Mouse (Mus musculus) liver, embryonic 13.5 days (tissue): ENCODE measurements around the gene Wwc2. TPM values are rescaled to one million over a fixed set of nuclear protein-coding genes. Genes with fewer than 3 reads are reported as not detected.

Source experiments
- ATAC-seq: fragments of 200-750 bp; cut with Nextera tagmentation; 2 replicates; pipeline ENCODE4 v1.8.0; 2017; ENCODE audit warnings: low read depth, mild to moderate bottlenecking, moderate number of reproducible peaks, moderate library complexity
- DNase-seq: peaks from one replicate; pipeline ENCODE4 v3.0.0; 2022
- H3K27ac ChIP-seq: fragments of 300-500 bp; sonication (generic); 2 replicates; pipeline ENCODE4 v1.5.1; 2015; ENCODE audit warnings: moderate library complexity, mild to moderate bottlenecking, inconsistent platforms
- H3K27me3 ChIP-seq: fragments of 300-500 bp; sonication (generic); 2 replicates; pipeline ENCODE4 v1.6.1; 2015; ENCODE audit warnings: mild to moderate bottlenecking, inconsistent platforms
- H3K36me3 ChIP-seq: fragments of 300-500 bp; sonication (generic); 2 replicates; pipeline ENCODE4 v1.6.1; 2015; ENCODE audit warnings: mild to moderate bottlenecking, inconsistent platforms
- H3K4me1 ChIP-seq: fragments of 300-500 bp; sonication (generic); replicated peaks from 2 replicates; pipeline ENCODE4 v1.6.1; 2015; ENCODE audit warnings: inconsistent platforms
- H3K4me2 ChIP-seq: fragments of 300-500 bp; sonication (generic); 2 replicates; pipeline ENCODE4 v1.6.1; 2015; ENCODE audit warnings: inconsistent platforms, mild to moderate bottlenecking, moderate library complexity
- H3K4me3 ChIP-seq: fragments of 300-500 bp; sonication (generic); replicated peaks from 2 replicates; pipeline ENCODE4 v1.5.1; 2015; ENCODE audit warnings: mild to moderate bottlenecking, inconsistent platforms
- H3K9ac ChIP-seq: fragments of 300-500 bp; sonication (generic); 2 replicates; pipeline ENCODE4 v1.6.1; 2015; ENCODE audit warnings: mild to moderate bottlenecking, inconsistent platforms
- H3K9me3 ChIP-seq: fragments of 300-500 bp; sonication (generic); replicated peaks from 2 replicates; pipeline ENCODE4 v1.6.1; 2016; ENCODE audit warnings: inconsistent platforms
- WGBS: fragments of 180-500 bp; shearing (Covaris S2); methylation state at CpG from one replicate; pipeline ENCODE4 v1.1.7; 2015; ENCODE audit not compliant: insufficient replicate concordance; 5-methylcytosine and 5-hydroxymethylcytosine counted together
- polyA plus RNA-seq: library from polyadenylated mRNA; unstranded; fragments of >200 nt; fragmentation: Nextera tagmentation; extraction: Ambion mirVana; gene quantifications from 2 replicates; pipeline ENCODE4 v1.2.1, GENCODE M21; 2015

The Wwc2 gene
- 1.5 and 1.6 TPM in 2 replicates for polyA plus RNA-seq

GRCm38 (mm10) chr8:47990911-47991820 lies at the start of gene Wwc2:
Wwc2 (minus strand) TSS chr8:47990924.
- H3K27me3 ChIP-seq: peaks cover 24% of the 10 kb centered on the region
- peak; percentile 63 for ATAC-seq
- 12% methylated on average over 31 of the region's 46 CpGs for WGBS

GRCm38 (mm10) chr8:48038261-48038934 lies 47.7 kb upstream of the Wwc2 start:
- H3K4me1 ChIP-seq: no peaks in the 10 kb centered on the region
- ATAC-seq (no peak), DNase-seq (no peak)
- no peak overlapping the region for H3K9ac ChIP-seq
- no peaks in the 10 kb centered on the region for H3K36me3 ChIP-seq
- H3K4me3 ChIP-seq: no peak overlapping the region
- no peaks in the 10 kb centered on the region for H3K9me3 ChIP-seq
- H3K4me2 ChIP-seq: no peak overlapping the region
- no peak overlapping the region for H3K27ac ChIP-seq
- WGBS: 62% methylated on average over 7 of the region's 7 CpGs
- H3K27me3 ChIP-seq: no peaks in the 10 kb centered on the region

More at GRCm38 (mm10) chr8:47990911-47991820, at the start of gene Wwc2:
- peaks cover 36% of the 10 kb centered on the region for H3K4me1 ChIP-seq
- peak within 1 kb of the TSS; percentile 91 for H3K4me2 ChIP-seq
- peak within 1 kb of the TSS; percentile 79 for H3K9ac ChIP-seq
- H3K27ac ChIP-seq: peak within 1 kb of the TSS; percentile 78
- H3K9me3 ChIP-seq: no peaks in the 10 kb centered on the region
- DNase-seq: peak; percentile 60
- no peaks in the 10 kb centered on the region for H3K36me3 ChIP-seq
- peak within 1 kb of the TSS; percentile 73 for H3K4me3 ChIP-seq

GRCm38 (mm10) chr8:48032046-48032445 lies 41.3 kb upstream of the Wwc2 start:
- H3K4me3 ChIP-seq: no peak overlapping the region
- DNase-seq: no peak
- no peaks in the 10 kb centered on the region for H3K4me1 ChIP-seq
- no peak overlapping the region for H3K9ac ChIP-seq
- WGBS: 22% methylated on average over 2 of the region's 2 CpGs
- no peaks in the 10 kb centered on the region for H3K27me3 ChIP-seq
- no peak overlapping the region for H3K4me2 ChIP-seq
- H3K27ac ChIP-seq: no peak overlapping the region
- H3K9me3 ChIP-seq: no peaks in the 10 kb centered on the region
- no peaks in the 10 kb centered on the region for H3K36me3 ChIP-seq
- ATAC-seq: no peak

- 44% methylated on average over 1 of the region's 1 CpGs for WGBS
These were observed 39.9 kb upstream of the Wwc2 start for GRCm38 (mm10) chr8:48030667-48031066.

GRCm38 (mm10) chr8:48026796-48027195 lies 36.1 kb upstream of the Wwc2 start:
- ATAC-seq (no peak), DNase-seq (no peak)
- no peak overlapping the region for H3K27ac ChIP-seq
- H3K9ac ChIP-seq: no peak overlapping the region
- no peaks in the 10 kb centered on the region for H3K27me3 ChIP-seq
- no peak overlapping the region for H3K4me2 ChIP-seq
- H3K4me3 ChIP-seq: no peak overlapping the region
- H3K4me1 ChIP-seq: no peaks in the 10 kb centered on the region
- H3K36me3 ChIP-seq: no peaks in the 10 kb centered on the region
- WGBS: 64% methylated on average over 11 of the region's 11 CpGs
- no peaks in the 10 kb centered on the region for H3K9me3 ChIP-seq

More at GRCm38 (mm10) chr8:48030667-48031066, 39.9 kb upstream of the Wwc2 start:
- no peak for ATAC-seq
- no peak overlapping the region for H3K4me2 ChIP-seq
- H3K4me1 ChIP-seq: no peaks in the 10 kb centered on the region
- no peak overlapping the region for H3K9ac ChIP-seq
- DNase-seq: no peak
- no peaks in the 10 kb centered on the region for H3K27me3 ChIP-seq
- no peak overlapping the region for H3K27ac ChIP-seq
- H3K36me3 ChIP-seq: no peaks in the 10 kb centered on the region
- no peaks in the 10 kb centered on the region for H3K9me3 ChIP-seq
- H3K4me3 ChIP-seq: no peak overlapping the region

- DNase-seq: no peak
- no peaks in the 10 kb centered on the region for H3K36me3 ChIP-seq
- no peak overlapping the region for H3K27ac ChIP-seq
- no peaks in the 10 kb centered on the region for H3K4me1 ChIP-seq
- H3K27me3 ChIP-seq: no peaks in the 10 kb centered on the region
- 50% methylated on average over 8 of the region's 8 CpGs for WGBS
- H3K4me2 ChIP-seq: no peak overlapping the region
- no peak overlapping the region for H3K4me3 ChIP-seq
- H3K9me3 ChIP-seq: no peaks in the 10 kb centered on the region
- ATAC-seq: no peak
- no peak overlapping the region for H3K9ac ChIP-seq
These were observed 32.5 kb upstream of the Wwc2 start for GRCm38 (mm10) chr8:48023206-48023605.

- no peak overlapping the region for H3K4me2 ChIP-seq
- no peaks in the 10 kb centered on the region for H3K36me3 ChIP-seq
- WGBS: 15% methylated on average over 2 of the region's 2 CpGs
- H3K4me1 ChIP-seq: no peaks in the 10 kb centered on the region
- H3K27ac ChIP-seq: no peak overlapping the region
- DNase-seq (no peak), ATAC-seq (no peak)
- H3K9me3 ChIP-seq: no peaks in the 10 kb centered on the region
- H3K9ac ChIP-seq: no peak overlapping the region
- H3K4me3 ChIP-seq: no peak overlapping the region
- no peaks in the 10 kb centered on the region for H3K27me3 ChIP-seq
These were observed 29.0 kb upstream of the Wwc2 start for GRCm38 (mm10) chr8:48019737-48020136.

- H3K9ac ChIP-seq: no peak overlapping the region
These were observed 25.8 kb upstream of the Wwc2 start for GRCm38 (mm10) chr8:48016538-48016937.

GRCm38 (mm10) chr8:48014386-48014785 lies 23.7 kb upstream of the Wwc2 start:
- H3K27me3 ChIP-seq: no peaks in the 10 kb centered on the region
- H3K4me1 ChIP-seq: no peaks in the 10 kb centered on the region
- H3K4me3 ChIP-seq: no peak overlapping the region
- H3K9ac ChIP-seq: no peak overlapping the region
- ATAC-seq (no peak), DNase-seq (no peak)
- H3K9me3 ChIP-seq: no peaks in the 10 kb centered on the region
- no peak overlapping the region for H3K27ac ChIP-seq
- no peak overlapping the region for H3K4me2 ChIP-seq
- H3K36me3 ChIP-seq: no peaks in the 10 kb centered on the region
- WGBS: 75% methylated on average over 6 of the region's 6 CpGs

More at GRCm38 (mm10) chr8:48016538-48016937, 25.8 kb upstream of the Wwc2 start:
- no peaks in the 10 kb centered on the region for H3K36me3 ChIP-seq
- 20% methylated on average over 8 of the region's 8 CpGs for WGBS
- no peaks in the 10 kb centered on the region for H3K4me1 ChIP-seq
- no peak for ATAC-seq
- H3K27me3 ChIP-seq: no peaks in the 10 kb centered on the region
- H3K4me3 ChIP-seq: no peak overlapping the region
- DNase-seq: peak; percentile 45
- H3K27ac ChIP-seq: no peak overlapping the region
- H3K4me2 ChIP-seq: no peak overlapping the region
- H3K9me3 ChIP-seq: no peaks in the 10 kb centered on the region

GRCm38 (mm10) chr8:48013281-48013680 lies 22.6 kb upstream of the Wwc2 start:
- no peaks in the 10 kb centered on the region for H3K9me3 ChIP-seq
- no peak overlapping the region for H3K27ac ChIP-seq
- no peaks in the 10 kb centered on the region for H3K36me3 ChIP-seq
- 70% methylated on average over 9 of the region's 9 CpGs for WGBS
- DNase-seq (no peak), ATAC-seq (no peak)
- no peak overlapping the region for H3K9ac ChIP-seq
- H3K4me3 ChIP-seq: no peak overlapping the region
- no peaks in the 10 kb centered on the region for H3K4me1 ChIP-seq
- no peak overlapping the region for H3K4me2 ChIP-seq
- no peaks in the 10 kb centered on the region for H3K27me3 ChIP-seq

- Histone ChIP-seq H3K4me3 (no peak overlapping the region), H3K27ac (no peak overlapping the region), H3K36me3 (no peaks in the 10 kb centered on the region), H3K4me2 (no peak overlapping the region), H3K27me3 (no peaks in the 10 kb centered on the region), H3K9me3 (no peaks in the 10 kb centered on the region), H3K4me1 (no peaks in the 10 kb centered on the region), H3K9ac (no peak overlapping the region)
- ATAC-seq (no peak), DNase-seq (no peak)
- 33% methylated on average over 10 of the region's 10 CpGs for WGBS
These were observed 21.1 kb upstream of the Wwc2 start for GRCm38 (mm10) chr8:48011871-48012270.
